Mouse (Mus musculus): ENCODE measurements around the gene Chek2. TPM values are rescaled to one million over a fixed set of nuclear protein-coding genes. Genes with fewer than 3 reads are reported as not detected.

Chek2 gene
- polyA plus RNA-seq, 1 experiment = 1.6 TPM

GRCm38 (mm10) chr5:110875286-110875685 is 35.5 kb downstream of the Chek2 start:
- no peak for TF ChIP-seq GATA1 (IDR thresholded peaks at IDR 0.05; ENCODE audit: low read length)

GRCm38 (mm10) chr5:110877666-110878505 is 38.1 kb downstream of the Chek2 start:
- no peak for TF ChIP-seq GATA1 (IDR thresholded peaks at IDR 0.05; ENCODE audit: low read length)

- no peak for TF ChIP-seq GATA1 (IDR thresholded peaks at IDR 0.05; ENCODE audit: low read length)
Measured at GRCm38 (mm10) chr5:110879042-110879441, 39.3 kb downstream of the Chek2 start.

GRCm38 (mm10) chr5:110879584-110880374 is 40.0 kb downstream of the Chek2 start, which contains the start of gene Ttc28:
Ttc28 (plus strand) TSS chr5:110879803.
- no peak for TF ChIP-seq GATA1 (IDR thresholded peaks at IDR 0.05; ENCODE audit: low read length)

GRCm38 (mm10) chr5:110888596-110888995 is 48.8 kb downstream of the Chek2 start:
- no peak for TF ChIP-seq GATA1 (IDR thresholded peaks at IDR 0.05; ENCODE audit: low read length)

DNA sequence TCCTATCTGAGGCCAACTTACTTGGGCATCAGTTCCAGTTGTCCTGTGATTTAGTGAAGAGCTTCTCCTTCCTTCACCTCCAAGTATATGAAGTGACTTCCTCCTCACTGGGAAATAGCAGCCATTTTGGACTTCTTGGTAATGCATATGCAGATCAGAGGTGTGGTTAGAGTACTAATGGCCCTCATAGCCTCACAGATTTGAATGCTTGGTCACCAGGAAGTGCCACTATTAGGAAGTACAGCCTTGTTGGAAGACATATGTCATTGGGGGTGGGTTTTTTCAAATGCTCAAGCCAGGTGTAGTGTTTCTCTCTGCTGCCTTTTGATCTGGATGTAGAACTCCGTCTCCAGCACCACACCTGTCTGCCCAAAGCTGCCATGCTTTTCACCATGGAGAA is 50.2 kb downstream of the Chek2 start:
- TF ChIP-seq GATA1 (IDR thresholded peaks at IDR 0.05; ENCODE audit: low read length) = no peak

GRCm38 (mm10) chr5:110890561-110890960 is 50.8 kb downstream of the Chek2 start:
- no peak for TF ChIP-seq GATA1 (IDR thresholded peaks at IDR 0.05; ENCODE audit: low read length)

DNA sequence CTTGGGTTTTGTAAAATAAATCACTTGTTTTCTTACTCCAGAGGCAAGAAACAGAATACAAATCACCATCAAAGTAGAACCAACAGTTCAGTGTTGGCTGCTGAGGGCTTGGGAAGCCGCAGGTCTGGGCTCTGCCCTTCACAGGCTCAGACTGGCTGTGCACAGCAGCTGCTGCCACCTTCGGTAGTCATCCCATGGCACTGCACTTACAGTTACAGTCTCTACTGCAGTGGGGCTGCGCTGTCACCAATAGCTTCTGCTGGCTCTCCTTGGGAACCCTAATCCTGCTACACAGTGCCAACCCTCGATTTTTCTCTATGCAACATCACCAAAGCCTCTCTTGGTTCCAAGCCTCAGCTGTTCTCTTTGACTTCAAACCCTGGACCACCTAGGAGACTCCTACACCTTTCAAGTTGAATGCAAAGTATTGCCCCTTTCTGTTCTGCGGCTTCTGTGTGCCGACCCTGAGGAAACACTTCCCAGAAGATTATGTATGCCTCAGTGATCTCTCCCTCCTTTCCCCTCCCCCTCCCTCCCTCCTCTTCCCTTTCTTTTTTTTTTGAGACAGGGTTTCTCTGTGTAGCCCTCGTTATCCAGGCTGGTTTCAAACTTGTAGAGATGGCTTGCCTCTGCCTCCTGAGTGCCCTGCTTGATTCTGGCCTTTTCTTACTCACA is 57.5 kb downstream of the Chek2 start:
- TF ChIP-seq GATA1 (IDR thresholded peaks at IDR 0.05; ENCODE audit: low read length) = no peak

- no peak for TF ChIP-seq GATA1 (IDR thresholded peaks at IDR 0.05; ENCODE audit: low read length)
Measured at GRCm38 (mm10) chr5:110898169-110898568, 58.4 kb downstream of the Chek2 start.

DNA sequence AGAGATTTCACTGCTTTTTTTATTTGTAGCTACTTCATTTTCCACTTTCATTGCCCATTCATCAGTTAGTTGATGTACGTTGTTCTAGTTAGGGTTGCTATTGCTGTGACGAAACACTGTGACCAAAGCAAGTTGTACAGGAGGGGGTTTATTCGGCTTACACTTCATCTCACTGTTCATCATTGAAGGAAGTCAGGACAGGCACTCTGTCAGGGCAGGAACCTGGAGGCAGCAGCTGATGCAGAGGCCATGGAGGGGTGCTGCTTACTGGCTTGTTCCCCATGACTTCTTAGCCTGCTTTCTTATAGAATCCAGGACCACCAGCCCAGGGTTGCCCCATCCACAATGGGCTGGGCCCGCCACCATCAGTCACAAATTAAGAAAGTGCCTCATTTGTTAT is 59.0 kb downstream of the Chek2 start:
- TF ChIP-seq GATA1 (IDR thresholded peaks at IDR 0.05; ENCODE audit: low read length) = no peak

- TF ChIP-seq GATA1 (IDR thresholded peaks at IDR 0.05; ENCODE audit: low read length) = no peak
Measured at GRCm38 (mm10) chr5:110900331-110900730, 60.6 kb downstream of the Chek2 start.

DNA sequence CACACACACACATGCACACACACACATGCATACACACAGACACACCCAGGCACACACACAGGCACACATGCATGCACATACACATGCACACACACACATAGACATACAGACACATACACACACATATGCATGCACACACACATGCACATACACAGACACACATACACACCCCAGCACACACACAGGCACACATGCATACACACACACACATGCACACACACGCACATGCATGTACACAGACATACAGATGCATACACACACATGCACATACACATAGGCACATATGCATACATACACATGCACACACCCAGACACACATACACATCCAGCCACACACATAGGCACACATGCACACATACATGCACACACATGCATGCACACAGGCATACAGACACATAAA is 66.9 kb downstream of the Chek2 start:
- no peak for TF ChIP-seq GATA1 (IDR thresholded peaks at IDR 0.05; ENCODE audit: low read length)

DNA sequence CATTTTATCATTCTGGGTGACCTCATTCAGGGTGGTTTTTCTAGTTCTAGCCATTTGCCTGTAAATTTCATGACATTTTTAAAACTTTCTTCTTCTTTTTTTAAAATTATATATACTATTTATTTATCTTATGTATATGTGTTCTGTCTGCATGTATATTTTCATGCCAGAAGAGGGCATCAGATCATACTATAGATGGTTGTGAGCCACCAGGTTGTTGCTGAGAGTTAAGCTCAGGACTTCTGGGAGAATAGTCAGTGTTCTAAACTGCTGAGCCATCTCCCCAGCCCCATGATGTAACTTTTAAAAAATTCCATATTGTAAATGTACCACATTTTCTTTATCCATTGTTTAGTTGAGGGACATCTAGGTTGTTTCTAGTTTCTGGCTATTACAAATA is 69.1 kb downstream of the Chek2 start:
- TF ChIP-seq GATA1 (IDR thresholded peaks at IDR 0.05; ENCODE audit: low read length) = no peak

DNA sequence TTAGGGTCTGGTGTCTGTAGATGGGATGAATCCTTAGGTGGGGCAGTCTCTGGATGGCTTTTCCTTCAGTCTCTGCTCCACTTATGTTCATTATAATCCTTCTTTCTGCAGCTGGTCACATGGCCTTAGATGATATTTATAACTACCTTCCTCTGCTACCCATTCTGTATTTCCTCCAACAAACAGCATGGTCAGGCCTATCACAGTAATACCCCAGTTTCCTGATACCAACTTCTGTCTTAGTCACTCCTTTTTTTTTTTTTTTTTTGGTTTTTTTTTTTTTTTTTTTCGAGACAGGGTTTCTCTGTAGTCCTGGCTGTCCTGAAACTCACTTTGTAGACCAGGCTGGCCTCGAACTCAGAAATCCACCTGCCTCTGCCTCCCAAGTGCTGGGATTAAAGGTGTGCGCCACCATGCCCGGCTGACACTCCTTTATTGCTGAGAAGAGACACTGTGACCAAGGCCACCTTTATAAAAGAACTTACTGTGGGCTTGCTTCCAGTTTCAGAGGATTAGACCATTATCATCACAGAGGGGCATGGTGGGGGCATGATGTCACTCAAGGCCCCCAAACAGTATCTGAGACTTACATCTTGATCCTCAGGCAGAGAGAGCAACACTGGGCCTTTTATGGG is 70.3 kb downstream of the Chek2 start:
- no peak for TF ChIP-seq GATA1 (IDR thresholded peaks at IDR 0.05; ENCODE audit: low read length)

DNA sequence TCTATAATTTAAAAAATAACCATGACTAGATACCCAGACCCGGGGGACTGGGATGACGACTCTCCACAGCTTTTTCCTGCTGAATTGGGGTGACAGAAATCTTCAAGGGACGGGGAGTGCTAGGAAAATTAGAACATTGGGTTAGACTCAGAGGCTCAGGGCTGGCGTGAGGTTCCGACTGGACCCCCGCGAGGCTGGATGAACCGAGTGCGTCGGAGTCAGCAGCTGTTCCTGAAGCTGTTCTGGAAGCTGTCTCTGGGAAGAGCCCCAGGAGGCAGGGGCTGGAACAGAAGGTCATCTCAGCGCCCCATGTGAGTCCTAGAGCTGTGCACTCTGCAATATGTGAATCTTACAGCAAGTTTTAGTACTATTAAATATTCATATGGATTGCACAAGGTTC is 75.1 kb downstream of the Chek2 start:
- TF ChIP-seq GATA1 (IDR thresholded peaks at IDR 0.05; ENCODE audit: low read length) = no peak

Measured in G1E-ER4 (cell line).